Mouse (Mus musculus) mouse trophoblast stem cell (cell line): ENCODE measurements around the gene Bbof1.

ENCODE experiments used
- in situ Hi-C, 2 experiments: fragments of 300-500 bp; cut with MseI, MboI; formaldehyde crosslinking; loops; 2 replicates in 1 of 2; 3 replicates in 1 of 2; pipeline ENCODE4 v1.15.1; 2025

Gene Bbof1

GRCm38 (mm10) chr12:84400068-84400467 lies 8.8 kb upstream of the Bbof1 start:
- in situ Hi-C loops, result no loop called here

- in situ Hi-C loops, result no loop called here
Observed at GRCm38 (mm10) chr12:84400653-84401052, 8.2 kb upstream of the Bbof1 start.

GRCm38 (mm10) chr12:84402923-84403322 lies 5.9 kb upstream of the Bbof1 start:
- in situ Hi-C loops, result no loop called here

GRCm38 (mm10) chr12:84404541-84404940 lies 4.3 kb upstream of the Bbof1 start:
- in situ Hi-C loops, result no loop called here

- in situ Hi-C loops, result no loop called here
Observed at GRCm38 (mm10) chr12:84407259-84407658, 1.6 kb upstream of the Bbof1 start.

- in situ Hi-C loops, result no loop called here
Observed at GRCm38 (mm10) chr12:84407874-84408818, 725 bp upstream of the Bbof1 start.

GRCm38 (mm10) chr12:84416834-84417604 lies 8.1 kb downstream of the Bbof1 start, which contains the start of gene Rnf113a2:
Gene Rnf113a2 (plus strand): TSS chr12:84417196.
- in situ Hi-C loops, result no loop called here

GRCm38 (mm10) chr12:84417605-84417922 lies 8.7 kb downstream of the Bbof1 start:
- in situ Hi-C loops, result no loop called here

GRCm38 (mm10) chr12:84423990-84424389 lies 15.1 kb downstream of the Bbof1 start:
- in situ Hi-C loops, result no loop called here

GRCm38 (mm10) chr12:84429825-84430224 lies 21.0 kb downstream of the Bbof1 start:
- in situ Hi-C loops, result no loop called here

- in situ Hi-C loops, result no loop called here
Observed at GRCm38 (mm10) chr12:84438697-84439096, 29.8 kb downstream of the Bbof1 start.

- in situ Hi-C loops, result no loop called here
Observed at GRCm38 (mm10) chr12:84442526-84442925, 33.7 kb downstream of the Bbof1 start.

- in situ Hi-C loops, result no loop called here
Observed at GRCm38 (mm10) chr12:84447386-84447785, 38.5 kb downstream of the Bbof1 start.

GRCm38 (mm10) chr12:84448181-84448580 lies 39.3 kb downstream of the Bbof1 start:
- in situ Hi-C loops, result no loop called here

GRCm38 (mm10) chr12:84449887-84450286 lies 41.0 kb downstream of the Bbof1 start:
- in situ Hi-C loops, result no loop called here

- in situ Hi-C loops, result no loop called here
Observed at GRCm38 (mm10) chr12:84450351-84450717, 41.5 kb downstream of the Bbof1 start.

GRCm38 (mm10) chr12:84450718-84451646 lies 42.1 kb downstream of the Bbof1 start, which contains the start of the genes Aldh6a1 and Lin52:
Gene Aldh6a1 (minus strand): TSS chr12:84451004.
Gene Lin52 (plus strand): TSS chr12:84451422.
- in situ Hi-C loops, result no loop called here

GRCm38 (mm10) chr12:84451801-84452200 lies 42.9 kb downstream of the Bbof1 start:
- in situ Hi-C loops, result no loop called here

- in situ Hi-C loops, result no loop called here
Observed at GRCm38 (mm10) chr12:84456911-84457310, 48.0 kb downstream of the Bbof1 start.

- in situ Hi-C loops, result no loop called here
Observed at GRCm38 (mm10) chr12:84459845-84460244, 51.0 kb downstream of the Bbof1 start.

- in situ Hi-C loops, result no loop called here
Observed at GRCm38 (mm10) chr12:84461416-84461815, 52.5 kb downstream of the Bbof1 start.
